ENCODE assay signal across 8 mouse cellular contexts in the genomic region with DNA sequence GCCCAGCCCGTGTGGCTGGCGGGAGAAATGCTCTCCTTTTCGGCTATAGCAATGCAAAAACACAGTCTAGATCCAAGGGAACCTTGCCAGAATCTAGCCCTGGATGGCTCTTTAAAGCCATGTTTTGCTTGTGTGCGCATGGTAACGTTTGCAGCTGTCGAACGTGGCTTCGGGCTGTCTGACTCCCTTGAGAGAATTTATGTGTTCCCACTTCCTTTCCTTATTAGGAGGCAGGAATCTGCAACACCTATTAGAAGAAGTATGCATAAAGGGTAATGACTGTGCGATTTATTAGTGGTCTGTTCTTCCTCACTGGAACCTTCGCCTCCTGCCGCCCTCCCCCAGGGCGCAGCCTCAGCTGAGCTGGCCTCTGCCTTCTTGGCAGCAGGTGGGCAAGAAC.
DNase-seq lines count a peak whose midpoint lies in the region; ATAC-seq lines count a peak whose summit lies in the region.

No protein-coding gene starts in this region.

- no peaks in the 10 kb centered on the region for H3K9me3 ChIP-seq in forebrain, embryonic 14.5 days (replicated peaks; ENCODE audit: control insufficient read depth, low read length)
- no peaks in the 10 kb centered on the region for H3K9me3 ChIP-seq in forebrain, embryonic 13.5 days (replicated peaks)
- H3K9me3 ChIP-seq in kidney, embryonic 16.5 days (ENCODE audit: low read length) = no peaks in the 10 kb centered on the region

- peak; percentile 70 for DNase-seq in forebrain, embryonic 14.5 days (ENCODE audit: low spot score)
- peak; percentile 65 for DNase-seq in NIH3T3 (ENCODE audit: low read depth)
- DNase-seq in gonadal fat pad, adult 2 months (ENCODE audit: low read depth) = peak; percentile 58
- DNase-seq in lung, postnatal 4 days = peak; percentile 51 to 65
- no peak for DNase-seq in right cerebral cortex, postnatal 14 days
- DNase-seq in B cell, adult 2 months = no peak

- no peak for ATAC-seq in forebrain, embryonic 14.5 days
- ATAC-seq in forebrain, embryonic 13.5 days = no peak
- ATAC-seq in kidney, embryonic 16.5 days (ENCODE audit: low FRiP score, low TSS enrichment) = peak; percentile 60

- H3K4me3 ChIP-seq in forebrain, embryonic 14.5 days (ENCODE audit: low read depth, low read length) = no peak overlapping the region
- H3K4me3 ChIP-seq in forebrain, embryonic 13.5 days = no peak overlapping the region
- 0 out of 2 replicates have a peak overlapping the region, but pooled peaks have one; percentile 15 for H3K4me3 ChIP-seq in kidney, embryonic 16.5 days (ENCODE audit: low read length)

- no peaks in the 10 kb centered on the region for H3K27me3 ChIP-seq in forebrain, embryonic 14.5 days (replicated peaks; ENCODE audit: control insufficient read depth, insufficient read depth, low read length)
- H3K27me3 ChIP-seq in forebrain, embryonic 13.5 days = no peaks in the 10 kb centered on the region
- no peaks in the 10 kb centered on the region for H3K27me3 ChIP-seq in kidney, embryonic 16.5 days (ENCODE audit: insufficient read depth, low read length)

- H3K4me1 ChIP-seq in forebrain, embryonic 14.5 days (ENCODE audit: control insufficient read depth, insufficient read depth, low read length) = no peaks in the 10 kb centered on the region; the same call in 1 of the 2 replicates
- peaks cover 10% of the 10 kb centered on the region for H3K4me1 ChIP-seq in forebrain, embryonic 13.5 days
- H3K4me1 ChIP-seq in kidney, embryonic 16.5 days (ENCODE audit: insufficient read depth, low read length) = peaks cover 44% of the 10 kb centered on the region

- WGBS in forebrain, embryonic 14.5 days = 41% methylated on average over 12 of the region's 12 CpGs
- WGBS in forebrain, embryonic 13.5 days = 55% methylated on average over 12 of the region's 12 CpGs
- 10% methylated on average over 12 of the region's 12 CpGs for WGBS in kidney, embryonic 16.5 days

- H3K27ac ChIP-seq in forebrain, embryonic 14.5 days (ENCODE audit: low read depth, low read length) = no peak overlapping the region
- H3K27ac ChIP-seq in forebrain, embryonic 13.5 days = no peak overlapping the region
- peak overlapping the region; percentile 78 for H3K27ac ChIP-seq in kidney, embryonic 16.5 days (ENCODE audit: low read length)

- no peak overlapping the region for H3K9ac ChIP-seq in forebrain, embryonic 14.5 days (ENCODE audit: low read length)
- no peak overlapping the region for H3K9ac ChIP-seq in forebrain, embryonic 13.5 days
- H3K9ac ChIP-seq in kidney, embryonic 16.5 days (replicated peaks; ENCODE audit: low read length) = peak overlapping the region; percentile 9; the same call in 1 of the 2 replicates

- no peaks in the 10 kb centered on the region for H3K36me3 ChIP-seq in forebrain, embryonic 14.5 days (ENCODE audit: control insufficient read depth, insufficient read depth, low read length)
- H3K36me3 ChIP-seq in forebrain, embryonic 13.5 days (ENCODE audit: poor library complexity, severe bottlenecking) = no peaks in the 10 kb centered on the region
- H3K36me3 ChIP-seq in kidney, embryonic 16.5 days (ENCODE audit: insufficient read depth, low read length) = no peaks in the 10 kb centered on the region

- no peak overlapping the region for H3K4me2 ChIP-seq in forebrain, embryonic 14.5 days (ENCODE audit: low read length)
- H3K4me2 ChIP-seq in forebrain, embryonic 13.5 days = no peak overlapping the region
- peak overlapping the region; percentile 33 for H3K4me2 ChIP-seq in kidney, embryonic 16.5 days (replicated peaks; ENCODE audit: low read depth, low read length)

Comparison
In these comparisons a context has a peak if more than half of its experiments do, and no peak if none do; other contexts are left out.
1. DNase-seq: peak in forebrain, embryonic 14.5 days (single experiment), NIH3T3 (single experiment), gonadal fat pad, adult 2 months (single experiment) and lung, postnatal 4 days (2 of 2); none in right cerebral cortex, postnatal 14 days (single experiment) and B cell, adult 2 months (0 of 2).